Mouse (Mus musculus) MEL (cell line): ENCODE measurements around the gene Ctu2.

Experiments used
- CTCF ChIP-seq, 3 experiments: IDR thresholded peaks in 2 of 3; conservative IDR thresholded peaks in 1 of 3; 2 replicates each; pipeline ENCODE4 v1.5.1; 2011 to 2012; ENCODE audit warnings: low read length in 3 of 3, low read depth in 2 of 3, mild to moderate bottlenecking in 2 of 3, improper control_type of control experiment in 1 of 3, inconsistent platforms in 1 of 3, mixed read lengths in 1 of 3, moderate library complexity in 1 of 3; ENCODE audit not compliant: control insufficient read depth in 1 of 3, insufficient read depth in 1 of 3, poor library complexity in 1 of 3, severe bottlenecking in 1 of 3
- EP300 ChIP-seq, 2 experiments: IDR thresholded peaks; 2 replicates each; pipeline ENCODE4 v1.6.1; 2011; ENCODE audit warnings: improper control_type of control experiment in 2 of 2, low read length in 2 of 2, low read depth in 1 of 2, mild to moderate bottlenecking in 1 of 2
- ETS1 ChIP-seq: IDR thresholded peaks from 2 replicates; pipeline ENCODE4 v1.6.1; 2012; ENCODE audit warnings: low read depth, mild to moderate bottlenecking, inconsistent platforms, low read length, improper control_type of control experiment, moderate library complexity
- GATA1 ChIP-seq: IDR thresholded peaks from 2 replicates; pipeline ENCODE4 v1.6.1; 2011; ENCODE audit warnings: low read depth, low read length, improper control_type of control experiment
- MAX ChIP-seq: IDR thresholded peaks from 2 replicates; pipeline ENCODE4 v1.6.1; 2011; ENCODE audit warnings: low read length, improper control_type of control experiment
- MAZ ChIP-seq: IDR thresholded peaks from 2 replicates; pipeline ENCODE4 v1.6.1; 2012; ENCODE audit warnings: low read depth, mild to moderate bottlenecking, inconsistent platforms, low read length, improper control_type of control experiment
- MYC ChIP-seq: IDR thresholded peaks from 2 replicates; pipeline ENCODE4 v1.6.1; 2011; ENCODE audit warnings: low read depth, mild to moderate bottlenecking, low read length, improper control_type of control experiment, moderate library complexity
- POLR2A ChIP-seq, 2 experiments: IDR thresholded peaks; 2 replicates each; pipeline ENCODE4 v1.6.1; 2011 to 2012; ENCODE audit warnings: low read length in 2 of 2, mild to moderate bottlenecking in 2 of 2, control low read depth in 1 of 2, improper control_type of control experiment in 1 of 2, low read depth in 1 of 2, moderate library complexity in 1 of 2; ENCODE audit not compliant: control insufficient read depth in 1 of 2, insufficient read depth in 1 of 2, poor library complexity in 1 of 2
- RCOR1 ChIP-seq: IDR thresholded peaks from 2 replicates; pipeline ENCODE4 v1.6.1; 2012; ENCODE audit warnings: low read depth, mild to moderate bottlenecking, inconsistent platforms, low read length, improper control_type of control experiment
- TAL1 ChIP-seq: IDR thresholded peaks from 2 replicates; pipeline ENCODE4 v1.6.1; 2012; ENCODE audit warnings: mild to moderate bottlenecking, inconsistent platforms, low read length, moderate library complexity, mixed read lengths
- ZKSCAN1 ChIP-seq: IDR thresholded peaks from 2 replicates; pipeline ENCODE4 v1.6.1; 2012; ENCODE audit warnings: low read depth, mild to moderate bottlenecking, inconsistent platforms, low read length, improper control_type of control experiment, moderate library complexity
- ZNF384 ChIP-seq: IDR thresholded peaks from 2 replicates; pipeline ENCODE4 v1.6.1; 2012; ENCODE audit warnings: low read depth, mild to moderate bottlenecking, inconsistent platforms, low read length, improper control_type of control experiment

GRCm38 (mm10) chr8:122527937-122528336, 52.0 kb downstream of the Ctu2 start:
- TF ChIP-seq POLR2A (IDR thresholded peaks at IDR 0.05; ENCODE audit: control insufficient read depth in 1 of 2, insufficient read depth in 1 of 2, low read depth in 1 of 2, low read length in 2 of 2, poor library complexity in 1 of 2) (no peak), CTCF (IDR thresholded peaks at IDR 0.05 in 2 of 3, conservative IDR thresholded peaks at IDR 0.05 in 1 of 3; ENCODE audit: control insufficient read depth in 1 of 3, insufficient read depth in 1 of 3, low read depth in 2 of 3, low read length in 3 of 3, poor library complexity in 1 of 3, severe bottlenecking in 1 of 3) (no peak), TAL1 (no peak), ETS1 (no peak), MYC (no peak), GATA1 (no peak), ZKSCAN1 (no peak), EP300 (IDR thresholded peaks at IDR 0.05; ENCODE audit: low read depth in 1 of 2, low read length in 2 of 2) (no peak), ZNF384 (no peak), RCOR1 (no peak), MAX (no peak), MAZ (no peak)
